Mouse (Mus musculus) T-helper 17 cell (primary cell): Measurements from ENCODE around the gene Spire2.

Experiments
- in situ Hi-C, 2 experiments: fragments of 300-600 bp; cut with MboI, MseI; formaldehyde crosslinking; loops; 1 replicate in 1 of 2; 2 replicates in 1 of 2; pipeline ENCODE4 v1.15.1; 2025; ENCODE audit warnings: high pct_unique_total_duplicates in 2 of 2

Gene Spire2

DNA sequence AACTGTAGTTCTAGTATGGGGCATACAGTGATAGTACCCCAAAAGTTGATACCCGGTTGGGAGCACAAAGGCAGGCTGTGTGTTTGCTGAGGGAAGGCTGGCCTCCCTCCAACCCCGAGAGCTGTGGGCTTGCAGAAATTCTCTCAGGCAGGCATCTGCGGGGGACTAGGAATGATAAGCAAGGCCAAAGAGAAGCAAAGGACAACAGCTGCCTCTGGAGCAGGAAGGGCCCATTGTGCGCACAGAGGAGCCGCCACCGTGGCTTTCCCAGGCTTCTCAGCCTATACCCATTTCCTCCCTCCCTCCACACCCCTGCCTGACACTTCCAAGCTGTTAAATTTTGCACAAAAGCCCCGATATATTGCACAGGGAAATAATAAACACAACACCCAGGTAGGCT lies 1.4 kb downstream of the Spire2 start:
- in situ Hi-C loops, result no loop called here

DNA sequence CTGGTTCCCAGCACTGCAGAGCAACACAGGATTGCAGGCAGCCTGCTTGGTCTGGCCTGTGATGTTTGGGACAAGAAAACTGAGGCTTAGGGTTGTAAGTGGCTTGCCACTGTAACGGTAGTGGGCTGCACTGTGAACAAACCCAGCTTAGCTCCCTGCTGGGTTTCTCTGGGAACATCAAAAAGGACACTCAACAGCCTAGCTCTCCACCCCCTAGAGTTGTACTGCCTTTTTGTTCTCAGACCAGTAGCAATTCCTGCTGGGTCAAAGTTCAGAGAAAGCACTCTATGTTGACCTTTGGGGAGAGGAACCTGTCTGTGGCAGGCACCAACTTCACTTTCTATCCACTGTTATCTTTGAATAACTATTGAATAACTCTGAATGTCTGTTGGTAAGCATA lies 2.0 kb downstream of the Spire2 start:
- in situ Hi-C loops, result no loop called here

DNA sequence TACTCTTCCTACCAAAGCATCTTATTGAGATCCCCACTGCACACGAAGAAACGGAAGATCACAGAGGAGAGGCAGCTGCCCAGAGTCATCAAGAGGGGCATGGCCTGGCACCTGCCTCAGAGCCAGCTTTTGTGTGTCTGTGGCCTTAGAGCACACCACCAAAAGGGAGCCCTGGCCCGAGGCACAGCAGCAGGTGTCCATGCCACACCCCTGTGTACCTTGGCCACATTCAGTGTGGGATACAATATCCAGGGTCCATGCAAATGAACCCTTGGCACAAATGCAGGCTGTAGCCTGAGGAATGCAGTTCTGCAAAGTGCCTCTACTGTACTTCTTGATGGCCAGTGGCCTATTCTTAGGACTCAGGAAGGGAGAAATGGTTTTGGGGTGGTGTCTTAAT lies 5.0 kb downstream of the Spire2 start:
- in situ Hi-C loops, result no loop called here

DNA sequence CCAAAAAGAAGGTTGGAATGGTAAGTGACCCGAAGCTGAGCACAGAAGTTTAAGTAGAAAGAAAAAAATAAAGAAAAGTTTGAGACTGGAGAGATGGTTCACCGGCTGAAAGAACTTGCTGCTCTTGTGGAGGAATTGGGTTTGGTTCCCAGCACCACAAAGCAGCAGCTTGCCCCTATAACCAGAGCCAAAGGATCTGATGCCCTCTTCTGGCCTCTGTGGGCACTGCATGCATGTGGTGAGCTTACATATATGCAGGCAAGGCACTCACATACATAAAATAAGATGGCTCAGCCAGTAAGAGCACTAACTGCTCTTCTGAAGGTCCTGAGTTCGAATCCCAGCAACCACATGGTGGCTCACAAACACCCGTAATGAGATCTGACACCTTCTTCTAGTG lies 7.6 kb downstream of the Spire2 start:
- in situ Hi-C loops, result no loop called here

DNA sequence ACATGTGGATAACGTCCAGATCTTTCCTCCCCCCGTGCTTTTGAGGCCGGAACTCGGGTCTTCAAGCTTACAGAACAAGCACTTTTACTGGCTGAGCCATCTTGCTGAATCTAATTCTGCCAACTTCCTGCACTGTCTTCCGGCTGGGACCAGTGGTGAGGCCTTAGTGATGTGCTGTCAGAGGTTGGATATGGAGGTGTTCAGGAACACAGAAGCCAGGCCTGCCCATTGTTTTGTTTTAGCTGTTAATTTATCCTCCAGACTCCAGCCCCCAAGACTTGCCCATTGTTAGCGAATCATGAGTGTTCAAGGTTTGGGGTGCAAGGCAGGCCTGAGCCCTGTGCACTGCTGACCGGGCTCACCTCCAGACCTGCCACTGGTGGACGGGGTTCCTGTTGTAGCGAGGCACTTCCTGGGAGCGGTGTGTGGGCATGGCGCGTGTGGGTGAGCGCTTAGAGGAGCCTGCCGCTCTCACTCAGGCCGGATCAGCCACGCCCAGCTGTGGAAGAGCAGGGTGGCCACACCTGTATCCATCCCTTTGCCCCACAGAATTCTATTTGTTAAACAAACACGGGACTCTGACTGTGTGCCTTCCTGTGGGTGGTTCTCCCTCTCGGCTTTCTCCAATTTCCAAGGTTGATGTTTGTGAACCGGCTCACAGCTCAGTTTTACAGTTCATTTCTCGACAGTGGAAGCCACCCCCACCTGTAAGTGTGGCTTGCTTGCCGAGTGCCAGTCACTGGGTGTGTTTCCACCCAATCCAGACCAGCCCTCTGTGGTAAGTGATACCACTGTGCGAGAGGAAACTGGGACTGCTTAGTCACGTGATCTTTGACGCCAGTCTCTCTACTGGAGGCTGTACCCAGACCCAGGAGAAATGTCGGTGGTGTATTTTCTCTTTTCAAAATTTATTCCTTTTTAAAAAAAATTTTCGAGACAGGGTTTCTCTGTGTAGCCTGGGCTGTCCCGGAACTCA lies 8.8 kb downstream of the Spire2 start:
- in situ Hi-C loops, result no loop called here

DNA sequence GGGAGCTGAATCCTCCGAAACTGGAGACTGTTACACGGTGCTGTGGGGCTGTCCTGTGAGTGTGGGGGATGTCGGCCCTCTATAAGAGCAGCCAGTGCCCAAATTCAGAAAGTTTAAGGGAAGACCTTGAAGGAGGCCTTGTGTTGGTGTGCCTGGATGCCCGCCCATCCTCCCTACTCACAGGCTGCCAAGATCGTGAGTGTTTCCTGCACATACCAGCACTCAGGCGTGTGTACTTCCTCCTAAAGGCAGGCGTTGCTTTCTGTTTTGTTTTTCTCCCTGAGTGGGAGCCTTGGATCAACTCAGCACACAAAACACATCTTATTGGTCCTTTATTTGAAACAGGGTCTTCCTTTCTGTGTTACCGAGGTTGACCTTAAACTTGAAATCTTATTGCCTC lies 9.7 kb downstream of the Spire2 start:
- in situ Hi-C loops, result no loop called here

DNA sequence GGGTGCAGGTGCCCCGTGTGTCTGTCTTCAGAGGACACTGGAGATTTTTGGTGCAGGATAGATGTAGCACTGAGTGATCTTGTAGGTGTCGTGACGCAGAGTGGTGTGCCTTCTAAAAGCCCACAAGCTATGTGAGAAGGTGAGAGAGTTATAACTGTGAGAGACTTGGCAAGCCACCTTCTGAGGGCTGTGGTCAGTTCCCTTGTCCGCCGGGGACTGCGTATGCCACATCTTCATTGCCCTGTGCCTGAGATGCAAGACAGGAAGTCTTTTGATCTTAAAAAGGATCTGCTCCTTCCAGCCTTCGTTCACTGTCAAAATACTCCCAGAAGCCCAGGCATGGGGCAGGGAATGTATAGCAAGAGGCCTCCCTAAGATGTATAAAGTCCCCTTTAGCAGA lies 10.4 kb downstream of the Spire2 start:
- in situ Hi-C loops, result no loop called here

DNA sequence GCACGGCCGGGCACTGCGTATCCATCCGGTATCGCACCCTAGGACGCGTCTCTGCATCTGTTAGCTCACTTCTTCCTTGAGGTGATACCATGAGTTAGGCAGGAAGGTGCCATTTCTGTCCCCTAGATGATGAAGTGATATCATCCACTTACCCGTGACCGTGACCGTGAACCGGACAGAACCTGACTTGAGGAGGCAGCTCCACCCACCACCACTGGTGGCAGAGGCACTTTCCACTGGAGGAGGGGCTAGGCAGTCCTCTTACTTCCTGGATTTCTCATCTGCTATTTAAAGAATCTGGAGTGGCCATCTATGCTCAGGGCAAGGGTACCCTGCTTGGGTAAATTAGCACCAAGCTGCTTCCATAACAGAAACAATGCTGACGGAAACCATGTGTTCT lies 10.9 kb downstream of the Spire2 start:
- in situ Hi-C loops, result no loop called here

DNA sequence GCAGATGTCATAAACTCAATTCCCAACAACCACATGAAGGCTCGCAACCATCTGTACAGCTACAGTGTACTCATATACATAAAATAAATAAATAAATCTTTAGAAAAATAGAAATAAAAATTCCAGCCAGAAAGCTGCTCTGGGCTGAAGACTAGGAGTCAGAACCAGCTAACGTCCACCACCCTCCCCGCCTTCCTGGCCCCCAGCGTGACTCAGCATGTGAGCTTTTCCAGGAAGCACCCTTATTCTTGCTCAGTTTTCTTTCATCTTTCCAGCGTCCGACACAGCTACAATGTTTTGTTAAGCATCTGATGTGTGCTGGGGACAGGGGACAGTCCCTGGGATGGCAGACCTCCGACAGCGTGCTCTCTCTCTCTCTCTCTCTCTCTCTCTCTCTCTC lies 12.6 kb downstream of the Spire2 start:
- in situ Hi-C loops, result no loop called here

DNA sequence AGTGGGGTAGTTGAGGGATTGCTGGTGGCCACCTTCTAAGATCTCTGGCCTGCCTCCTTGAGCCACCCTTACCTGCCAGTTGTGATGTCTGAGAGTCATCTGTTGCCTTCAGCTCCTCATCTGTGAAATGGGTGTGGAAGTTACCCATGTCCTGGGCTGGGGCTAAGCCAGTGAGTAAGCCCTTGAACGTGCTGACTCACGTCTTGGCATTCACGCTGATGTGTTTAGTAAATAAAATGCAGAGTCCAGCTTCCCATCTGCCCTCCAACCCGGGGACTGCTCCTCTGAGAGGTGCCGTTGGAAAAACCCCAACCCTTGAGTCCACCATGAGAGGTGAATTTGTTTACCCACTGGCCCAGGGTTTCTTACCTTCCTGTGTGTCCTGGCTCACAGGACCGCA lies 13.3 kb downstream of the Spire2 start:
- in situ Hi-C loops, result no loop called here

DNA sequence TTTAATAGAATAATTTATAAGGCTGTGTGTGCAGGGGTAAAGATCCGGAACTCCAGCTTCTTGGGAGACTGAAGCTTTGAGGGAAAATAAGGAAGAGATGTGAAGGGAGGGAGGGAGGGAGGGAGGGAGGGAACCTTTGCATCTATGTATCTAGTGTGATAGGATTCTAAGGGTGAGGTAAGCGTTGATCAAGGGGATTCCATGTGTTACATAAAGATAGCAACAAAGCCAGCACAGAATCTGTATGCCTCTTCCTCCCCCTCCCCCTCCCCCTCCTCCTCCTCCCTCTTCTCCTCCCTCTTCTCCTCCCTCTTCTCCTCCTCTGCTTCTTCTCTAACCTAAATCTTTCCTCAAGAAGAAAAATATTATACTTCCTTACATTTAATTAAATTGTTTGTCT lies 14.8 kb downstream of the Spire2 start:
- in situ Hi-C loops, result no loop called here

DNA sequence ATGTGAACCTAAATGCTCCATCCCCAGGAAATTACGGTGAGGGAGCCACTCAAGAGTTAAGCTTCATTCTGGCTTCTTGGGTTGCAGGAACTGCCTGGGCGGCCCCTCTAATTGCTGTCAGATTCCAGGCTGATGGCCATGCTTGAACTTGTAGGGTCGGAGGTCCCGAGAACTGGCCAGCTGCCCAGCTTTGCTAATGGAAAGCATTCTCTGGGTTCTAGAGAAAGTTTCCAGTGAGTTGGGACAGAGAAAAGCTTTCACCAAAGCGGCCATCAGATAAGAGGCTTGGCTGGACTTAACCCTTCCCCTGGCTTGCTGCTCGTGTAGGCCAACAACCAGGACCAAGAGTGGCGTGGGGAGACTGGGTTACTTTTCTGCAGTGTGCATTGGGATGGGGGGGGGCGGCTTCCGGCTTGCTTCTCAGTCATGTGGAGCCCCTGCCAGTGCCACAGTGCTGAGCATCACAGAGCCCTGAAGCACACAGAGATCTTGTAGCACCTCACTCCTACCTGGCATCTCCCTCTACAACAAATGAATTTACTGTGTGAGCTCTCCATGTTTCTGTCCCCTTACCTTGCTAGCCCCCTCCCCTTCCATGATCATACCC lies 15.8 kb downstream of the Spire2 start:
- in situ Hi-C loops, result no loop called here

DNA sequence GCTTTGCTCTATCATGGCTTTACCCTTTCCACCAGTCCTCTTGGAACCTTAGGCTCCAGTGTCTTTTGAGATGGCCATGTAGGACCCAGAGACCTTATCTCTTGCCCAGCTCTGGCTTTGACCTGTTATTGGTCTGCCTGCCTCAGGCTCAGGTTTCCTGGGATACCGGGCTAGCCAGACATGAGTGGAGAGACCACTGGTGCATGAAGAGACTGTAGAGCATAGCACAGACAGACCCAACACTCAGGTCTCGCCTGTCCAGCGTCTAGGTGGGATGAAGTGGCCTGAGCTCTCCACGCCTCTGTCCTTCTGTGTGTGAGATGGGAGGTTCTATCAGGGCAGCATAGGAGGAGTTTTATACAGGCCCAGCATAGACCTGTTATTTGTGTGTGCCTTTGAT lies 16.6 kb downstream of the Spire2 start:
- in situ Hi-C loops, result no loop called here

DNA sequence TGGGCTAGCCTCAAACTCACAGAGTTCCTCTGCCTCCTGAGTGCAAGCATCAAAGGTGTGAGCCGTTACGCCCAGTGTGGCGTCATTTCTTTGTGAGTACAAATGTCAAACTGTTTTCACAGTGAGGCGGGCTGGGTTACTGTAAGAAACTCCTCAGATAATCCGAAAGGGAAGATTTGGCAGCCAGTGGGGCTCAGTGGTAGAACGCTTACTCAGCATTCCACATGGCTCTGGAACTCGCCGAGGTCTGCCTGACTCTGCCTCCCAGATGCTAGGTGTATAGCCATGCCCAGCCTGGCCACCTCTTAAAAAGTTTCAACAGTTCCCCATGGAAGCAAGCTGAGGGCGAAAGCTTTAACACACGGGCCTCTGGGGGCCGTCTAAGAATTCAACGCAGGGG lies 19.6 kb downstream of the Spire2 start:
- in situ Hi-C loops, result no loop called here

DNA sequence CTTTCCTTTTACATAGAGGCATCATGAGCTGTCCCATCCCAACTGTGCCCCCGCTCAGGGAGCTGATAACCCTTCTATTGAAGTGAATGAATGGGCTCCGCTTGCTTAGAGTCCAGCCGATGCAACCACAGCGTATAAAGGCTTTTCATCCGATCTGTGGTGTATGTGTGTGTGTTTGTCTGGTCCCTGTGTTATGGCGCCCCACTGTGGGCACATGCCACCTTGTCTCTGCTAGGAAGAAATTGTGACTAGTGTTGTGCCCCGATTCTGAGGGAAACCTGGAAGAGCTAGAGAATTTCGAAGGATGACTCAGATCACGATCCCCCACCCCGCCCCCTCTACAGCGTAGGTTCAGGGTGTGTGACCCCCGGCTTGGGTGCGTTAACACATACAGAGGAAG lies 20.3 kb downstream of the Spire2 start:
- in situ Hi-C loops, result no loop called here

DNA sequence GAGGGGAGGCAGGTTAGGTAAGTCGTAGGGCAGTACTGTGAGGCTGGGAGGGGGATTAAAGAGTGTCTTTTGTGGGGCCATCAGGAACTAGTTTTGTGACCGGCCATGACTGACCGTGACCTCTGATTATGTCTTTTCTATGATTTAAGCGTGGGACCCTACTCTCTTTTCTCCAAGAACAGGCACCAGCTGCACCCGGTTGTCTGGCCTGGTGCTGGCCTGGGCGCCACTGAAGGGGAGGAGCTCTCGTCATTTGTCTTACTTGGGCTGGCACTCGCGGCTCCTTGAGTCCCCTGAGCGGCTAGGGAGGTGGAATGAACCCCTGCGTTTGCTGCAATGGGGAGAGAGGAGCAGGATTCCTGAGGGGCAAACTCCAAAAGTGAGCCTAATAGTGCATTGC lies 20.7 kb downstream of the Spire2 start:
- in situ Hi-C loops, result no loop called here

DNA sequence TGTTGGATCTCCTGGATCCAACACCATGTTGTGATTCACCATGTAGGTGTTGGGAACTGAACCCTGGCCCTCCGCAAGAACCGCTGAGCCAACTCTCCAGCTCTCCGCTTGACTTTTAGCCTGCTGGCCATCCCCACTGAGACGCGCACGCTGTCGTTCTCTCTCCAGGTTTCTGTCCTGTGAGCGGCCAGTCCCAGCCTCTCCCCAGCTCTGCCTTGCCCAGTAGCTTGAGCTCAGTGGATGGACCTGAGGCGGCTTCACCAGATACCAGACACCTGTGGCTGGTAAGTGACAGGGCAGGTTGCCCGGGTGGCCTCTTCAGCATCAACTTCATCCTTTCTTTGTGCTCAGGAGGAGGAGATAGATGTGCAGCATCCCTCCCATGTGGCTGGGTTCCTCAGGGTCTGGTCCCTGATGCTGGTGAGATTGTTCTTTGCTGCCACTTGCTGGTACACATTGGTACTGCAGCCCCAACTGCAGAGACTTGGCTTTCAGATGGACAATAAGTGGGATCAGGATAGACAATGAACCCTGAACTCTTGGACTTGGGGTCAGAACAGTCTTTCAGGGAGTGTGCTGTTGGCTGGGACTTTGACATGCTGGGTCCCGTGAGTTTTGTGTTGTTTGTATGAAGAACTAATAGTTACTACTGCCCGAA lies 28.7 kb downstream of the Spire2 start:
- in situ Hi-C loops, result no loop called here

DNA sequence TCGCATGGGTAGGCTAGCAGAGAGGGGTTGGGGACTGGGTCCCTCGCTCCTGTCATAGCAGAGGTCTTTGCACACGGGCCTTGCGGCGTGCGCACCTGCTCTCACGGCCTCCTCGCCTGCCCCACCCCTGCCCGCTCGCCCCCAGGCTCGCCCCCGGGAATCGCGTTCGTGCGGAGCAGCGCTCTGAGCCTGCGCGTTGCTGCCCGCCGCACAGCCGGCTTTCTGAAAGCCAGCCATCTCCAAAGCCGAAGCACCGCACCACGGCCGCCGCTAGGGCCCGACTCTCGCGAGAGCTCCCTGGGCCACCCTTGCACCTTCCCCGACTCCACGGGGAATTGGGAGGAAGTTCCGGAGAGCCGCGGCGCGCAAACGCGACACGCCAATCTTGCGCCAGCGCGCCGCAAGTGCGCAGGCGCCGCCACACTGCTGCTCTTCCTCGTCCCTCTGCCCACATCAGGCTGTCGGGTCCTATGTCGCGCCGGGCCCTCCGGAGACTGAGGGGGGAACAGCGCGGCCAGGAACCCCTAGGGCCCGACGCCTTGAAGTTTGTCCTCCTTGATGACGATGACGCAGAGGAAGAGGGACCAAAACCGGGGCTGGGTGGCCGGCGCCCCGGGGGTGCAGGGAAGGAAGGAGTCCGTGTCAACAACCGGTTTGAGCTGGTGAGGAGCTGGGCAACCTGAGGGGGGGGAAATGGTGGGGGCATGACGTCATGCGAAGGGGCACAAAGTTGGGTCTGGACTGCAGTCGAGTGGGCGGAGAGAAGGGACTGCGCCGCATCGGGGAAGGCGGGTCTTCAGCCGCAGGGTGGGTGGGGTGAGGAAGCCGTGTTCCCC lies 41.1 kb downstream of the Spire2 start, which contains the start of gene Tcf25:
Gene Tcf25 (plus strand): TSS at position 351 of the 836 bp plus-strand sequence.
- in situ Hi-C loops, result no loop called here

DNA sequence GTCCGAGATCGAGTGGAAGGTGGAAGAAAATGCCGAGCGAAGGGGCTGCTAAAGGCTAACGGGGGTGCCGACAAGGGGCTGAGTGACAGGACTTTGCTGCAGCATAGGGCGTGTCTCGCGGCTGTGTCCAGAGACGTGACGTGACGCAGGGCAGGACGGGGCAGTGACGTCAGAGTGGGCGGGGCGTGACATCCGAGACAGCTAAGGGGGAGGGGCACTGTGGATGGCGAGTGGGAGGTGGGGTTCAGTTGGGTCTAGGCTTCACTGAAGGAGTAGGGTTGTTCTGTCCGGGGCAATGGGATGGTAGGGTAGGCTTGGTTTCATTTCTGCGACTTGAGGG lies 41.7 kb downstream of the Spire2 start:
- in situ Hi-C loops, result no loop called here

DNA sequence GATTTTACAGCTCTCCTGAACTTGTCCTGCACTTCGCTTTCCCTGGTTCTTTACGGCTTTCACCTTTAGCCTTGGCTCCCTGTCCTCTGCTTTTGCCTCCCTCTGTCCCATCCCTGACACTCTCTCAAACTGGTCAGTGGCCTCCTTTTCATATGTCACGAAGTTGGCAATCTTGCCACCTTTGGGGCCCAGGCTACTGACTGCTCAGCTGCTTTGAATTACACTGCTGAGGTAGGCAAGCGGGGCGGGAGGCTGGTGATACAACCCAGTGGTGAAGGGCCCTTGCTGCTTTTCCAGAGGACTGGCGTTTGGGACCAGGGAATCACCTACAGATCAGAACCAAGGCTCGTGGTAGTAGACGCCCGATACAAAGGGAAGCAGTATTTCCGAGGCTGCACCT lies 43.2 kb downstream of the Spire2 start:
- in situ Hi-C loops, result no loop called here

DNA sequence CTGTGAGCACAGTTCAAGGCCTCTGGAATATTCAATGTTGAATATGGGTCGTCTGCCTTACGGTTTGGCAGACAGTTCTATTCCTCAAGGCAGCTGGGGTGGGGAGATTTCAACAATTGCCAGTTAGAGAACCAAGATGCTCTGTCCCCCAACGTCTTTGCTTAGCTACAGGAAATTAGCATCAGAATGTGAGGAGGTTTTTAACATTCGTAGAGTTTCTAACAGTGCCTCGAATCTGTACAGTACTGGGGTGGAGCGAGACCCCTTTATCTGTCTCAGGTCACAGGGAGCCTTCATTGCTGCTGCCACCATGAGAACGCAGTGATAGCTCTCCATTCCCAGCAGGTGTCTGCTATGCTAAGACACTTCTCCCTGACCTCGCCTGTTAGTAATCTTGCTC lies 43.6 kb downstream of the Spire2 start:
- in situ Hi-C loops, result no loop called here

DNA sequence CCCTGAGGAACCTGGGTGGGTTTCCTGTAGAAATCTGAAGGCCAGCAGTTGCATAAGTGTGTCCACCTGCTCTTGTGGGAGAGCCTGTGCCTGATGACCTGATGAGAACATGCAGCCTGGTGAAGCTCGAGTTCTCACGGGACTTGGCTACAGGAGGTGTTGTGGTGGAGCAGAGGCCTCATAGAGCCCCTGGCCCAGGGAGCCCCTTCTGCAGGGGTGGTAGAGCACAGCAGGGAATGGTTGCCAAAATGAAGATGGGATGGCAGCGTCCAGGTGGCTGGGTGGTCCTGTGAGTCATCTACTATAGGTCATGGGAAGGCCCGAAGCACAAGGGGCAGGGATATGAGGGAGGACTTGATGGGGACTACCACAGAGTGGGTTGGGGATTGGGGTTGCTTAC lies 49.2 kb downstream of the Spire2 start:
- in situ Hi-C loops, result no loop called here
